Mouse (Mus musculus): ENCODE results near the gene Alg9. TPM values are rescaled to one million over a fixed set of nuclear protein-coding genes. Genes with fewer than 3 reads are reported as not detected.

The Alg9 gene
- polyA plus RNA-seq, 1 experiment, result 22.8 TPM

DNA sequence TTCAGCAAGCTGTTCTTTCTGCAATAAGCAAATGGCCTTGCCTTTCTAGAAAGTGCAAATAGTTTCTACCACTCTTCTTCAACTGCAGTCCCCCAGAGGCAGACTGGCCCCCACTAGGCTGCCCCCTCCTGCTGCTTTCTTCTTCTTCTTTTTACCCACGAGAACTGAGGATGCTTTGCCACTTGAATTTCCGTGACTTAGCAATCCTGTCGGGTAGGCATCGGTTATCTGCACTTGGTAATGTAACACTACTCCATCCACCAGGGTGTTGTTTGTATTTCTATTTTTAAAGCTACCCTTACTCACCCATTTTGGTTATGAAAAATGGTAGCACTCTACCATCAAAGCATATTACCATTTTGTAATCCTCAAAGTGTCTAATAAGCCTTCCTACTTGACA, 115.1 kb downstream of the Alg9 start:
- H3K4me1 ChIP-seq (ENCODE audit: control insufficient read depth, insufficient read depth, low read length), result peaks cover 28% of the 10 kb centered on the region
- H3K27ac ChIP-seq (ENCODE audit: insufficient read depth, low read length), result no peak overlapping the region
- H3K4me3 ChIP-seq (ENCODE audit: insufficient read depth, low read length), result no peak overlapping the region
- TF ChIP-seq CTCF (IDR thresholded peaks at IDR 0.05; ENCODE audit: borderline replicate concordance, insufficient read depth, low read length) (no peak), POLR2A (IDR thresholded peaks at IDR 0.05; ENCODE audit: low read depth, low read length) (no peak)

GRCm38 (mm10) chr9:50890494-50891090, 115.8 kb downstream of the Alg9 start:
- TF ChIP-seq CTCF (IDR thresholded peaks at IDR 0.05; ENCODE audit: borderline replicate concordance, insufficient read depth, low read length), result no peak
- TF ChIP-seq POLR2A (IDR thresholded peaks at IDR 0.05; ENCODE audit: low read depth, low read length), result no peak
- Histone ChIP-seq H3K4me1 (ENCODE audit: control insufficient read depth, insufficient read depth, low read length) (peaks cover 23% of the 10 kb centered on the region), H3K27ac (ENCODE audit: insufficient read depth, low read length) (no peak overlapping the region), H3K4me3 (ENCODE audit: insufficient read depth, low read length) (no peak overlapping the region)

Other genes starting within 250 kb of the Alg9 start
- 21.4 and 28.7 TPM in 2 replicates for gene Pts, start 246.3 kb upstream of the Alg9 start, polyA plus RNA-seq (2011; ENCODE audit: insufficient read length, low read depth, missing spikeins)
- 3.3 and 4.4 TPM in 2 replicates for gene Il18, start 220.2 kb upstream of the Alg9 start, polyA plus RNA-seq (2011; ENCODE audit: insufficient read length, low read depth, missing spikeins)
- not detected in 2 replicates for gene Bco2, start 219.8 kb upstream of the Alg9 start, polyA plus RNA-seq (2011; ENCODE audit: insufficient read length, low read depth, missing spikeins)
- gene Tex12, start 213.7 kb upstream of the Alg9 start, polyA plus RNA-seq (2011; ENCODE audit: insufficient read length, low read depth, missing spikeins), result not detected in 2 replicates
- 109 TPM in 2 replicates for gene Sdhd, start 171.2 kb upstream of the Alg9 start, polyA plus RNA-seq (2011; ENCODE audit: insufficient read length, low read depth, missing spikeins)
- gene Timm8b, start 171.1 kb upstream of the Alg9 start, polyA plus RNA-seq (2011; ENCODE audit: insufficient read length, low read depth, missing spikeins), result 107 and 113 TPM in 2 replicates
- 1.4 and 1.5 TPM in 2 replicates for gene Pih1d2, start 157.7 kb upstream of the Alg9 start, polyA plus RNA-seq (2011; ENCODE audit: insufficient read length, low read depth, missing spikeins)
- 18.0 and 24.7 TPM in 2 replicates for gene Nkapd1, start 157.6 kb upstream of the Alg9 start, polyA plus RNA-seq (2011; ENCODE audit: insufficient read length, low read depth, missing spikeins)
- 46.2 and 50.0 TPM in 2 replicates for gene Dlat, start 115.2 kb upstream of the Alg9 start, polyA plus RNA-seq (2011; ENCODE audit: insufficient read length, low read depth, missing spikeins)
- gene Dixdc1, start 35.5 kb upstream of the Alg9 start, polyA plus RNA-seq (2011; ENCODE audit: insufficient read length, low read depth, missing spikeins), result 10.9 and 11.1 TPM in 2 replicates
- 1.8 and 3.3 TPM in 2 replicates for gene 2310030G06Rik, start 28.5 kb upstream of the Alg9 start, polyA plus RNA-seq (2011; ENCODE audit: insufficient read length, low read depth, missing spikeins)
- 155 and 186 TPM in 2 replicates for gene Cryab, start 23.7 kb upstream of the Alg9 start, polyA plus RNA-seq (2011; ENCODE audit: insufficient read length, low read depth, missing spikeins)
- gene Hspb2, start 22.7 kb upstream of the Alg9 start, polyA plus RNA-seq (2011; ENCODE audit: insufficient read length, low read depth, missing spikeins), result 1.6 and 3.8 TPM in 2 replicates
- 7.2 and 9.3 TPM in 2 replicates for gene Fdxacb1, start 6.8 kb upstream of the Alg9 start, polyA plus RNA-seq (2011; ENCODE audit: insufficient read length, low read depth, missing spikeins)
- gene 1110032A03Rik, start 501 bp downstream of the Alg9 start, polyA plus RNA-seq (2011; ENCODE audit: insufficient read length, low read depth, missing spikeins), result 21.3 and 27.1 TPM in 2 replicates
- 32.0 and 33.9 TPM in 2 replicates for gene Ppp2r1b, start 70.3 kb downstream of the Alg9 start, polyA plus RNA-seq (2011; ENCODE audit: insufficient read length, low read depth, missing spikeins)
- 22.1 and 23.2 TPM in 2 replicates for gene Sik2, start 234.1 kb downstream of the Alg9 start, polyA plus RNA-seq (2011; ENCODE audit: insufficient read length, low read depth, missing spikeins)

Measured in embryonic fibroblast, embryonic 13.5 days (primary cell).